Mouse (Mus musculus) neural tube, embryonic 10.5 days (tissue): ENCODE data around the gene Pebp1.
A peak's percentile ranks its signal among the peaks of the same experiment; 100 is the strongest.

Experiments
- DNase-seq: peaks from one replicate; pipeline ENCODE4 v3.0.0-alpha.2; 2017; ENCODE audit warnings: low spot score; ENCODE audit errors: extremely low spot score

The Pebp1 gene

GRCm38 (mm10) chr5:117241935-117242531, 45.4 kb downstream of the Pebp1 start:
- DNase-seq: peak; percentile 14

DNA sequence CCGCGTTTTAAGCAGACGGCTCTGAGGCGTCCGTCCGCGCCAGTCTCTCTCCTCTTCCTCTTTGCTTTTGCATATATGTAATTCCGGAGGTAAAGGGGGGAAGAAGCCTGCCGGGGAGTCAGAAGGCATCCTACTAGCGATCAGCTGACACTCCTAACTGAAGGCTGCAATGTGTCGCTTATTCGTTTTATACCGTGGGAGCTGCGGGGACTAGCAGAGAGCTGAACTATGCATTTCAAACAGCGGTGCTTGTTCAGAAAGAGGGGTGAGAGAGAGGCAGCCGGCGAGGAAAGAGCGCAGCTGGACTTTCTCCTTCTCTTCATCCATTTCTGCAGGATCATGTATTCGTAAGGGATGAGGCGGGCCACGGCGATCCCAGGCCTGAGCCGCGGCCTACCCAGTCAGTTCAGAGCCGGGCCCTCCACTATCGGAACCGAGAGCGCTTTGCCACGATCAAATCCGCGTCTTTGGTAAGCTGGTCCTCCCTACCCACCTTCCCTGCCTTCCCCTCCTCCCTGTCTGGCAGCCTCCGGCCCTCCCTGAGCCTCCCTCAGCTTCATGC, 46.6 kb downstream of the Pebp1 start:
- peak; percentile 57 for DNase-seq

- DNase-seq: peak; percentile 51
Measured at GRCm38 (mm10) chr5:117240321-117240731, 47.1 kb downstream of the Pebp1 start.

GRCm38 (mm10) chr5:117239106-117239505, 48.3 kb downstream of the Pebp1 start:
- DNase-seq: no peak

GRCm38 (mm10) chr5:117236540-117236939, 50.9 kb downstream of the Pebp1 start:
- DNase-seq: no peak
